Mouse (Mus musculus): ENCODE results near the gene Mtfmt.

GRCm38 (mm10) chr9:65492851-65493250 lies 57.3 kb downstream of the Mtfmt start:
- TF ChIP-seq POLR2A (IDR thresholded peaks at IDR 0.05; ENCODE audit: borderline replicate concordance, control insufficient read depth, low read depth, low read length) = no peak
- TF ChIP-seq CTCF (IDR thresholded peaks at IDR 0.05; ENCODE audit: control insufficient read depth, insufficient read depth, low read length) = no peak

Measured in bone marrow, adult 2 months (tissue).